Mouse (Mus musculus): Measurements from ENCODE around the gene 4921517D22Rik. TPM values are rescaled to one million over a fixed set of nuclear protein-coding genes. Genes with fewer than 3 reads are reported as not detected.

Gene 4921517D22Rik
- polyA plus RNA-seq, 1 experiment from 2014 or later: not detected

DNA sequence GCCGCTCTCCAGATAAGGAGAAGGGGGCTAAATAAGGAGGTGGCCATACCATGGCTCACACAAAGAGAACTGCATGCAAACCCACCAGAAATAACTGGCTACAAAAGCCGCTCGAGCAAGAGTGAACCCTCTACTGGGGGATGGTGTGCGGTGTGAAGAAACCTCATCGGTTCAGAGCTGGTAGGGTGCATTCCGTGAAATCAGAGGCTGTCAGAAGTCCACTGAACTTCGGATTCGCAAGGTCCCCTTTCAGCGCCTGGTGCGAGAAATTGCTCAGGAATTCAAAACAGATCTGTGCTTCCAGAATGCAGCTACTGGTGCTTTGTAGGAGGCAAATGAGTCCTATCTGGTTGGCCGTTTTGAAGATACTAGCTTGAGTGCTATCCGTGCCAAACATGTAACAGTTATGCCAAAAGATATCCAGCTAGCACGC lies 5.6 kb downstream of the 4921517D22Rik start:
- no peaks in the 10 kb centered on the region for H3K27me3 ChIP-seq (ENCODE audit: control insufficient read depth, insufficient read depth, low read depth, low read length)
- no peak for ATAC-seq (ENCODE audit: low read depth)
- H3K9me3 ChIP-seq (replicated peaks; ENCODE audit: control insufficient read depth, low read length): no peaks in the 10 kb centered on the region
- 59% methylated on average over 13 of the region's 13 CpGs for WGBS (ENCODE audit: insufficient replicate concordance)
- no peak overlapping the region for H3K4me3 ChIP-seq (ENCODE audit: low read depth, low read length)
- no peak overlapping the region for H3K27ac ChIP-seq (ENCODE audit: low read length)
- H3K36me3 ChIP-seq (ENCODE audit: control insufficient read depth, insufficient read depth): no peaks in the 10 kb centered on the region
- H3K4me1 ChIP-seq (ENCODE audit: control insufficient read depth, low read depth, low read length): no peaks in the 10 kb centered on the region
- no peak overlapping the region for H3K4me2 ChIP-seq (ENCODE audit: low read depth, low read length)
- H3K9ac ChIP-seq (ENCODE audit: low read depth, low read length): no peak overlapping the region

DNA sequence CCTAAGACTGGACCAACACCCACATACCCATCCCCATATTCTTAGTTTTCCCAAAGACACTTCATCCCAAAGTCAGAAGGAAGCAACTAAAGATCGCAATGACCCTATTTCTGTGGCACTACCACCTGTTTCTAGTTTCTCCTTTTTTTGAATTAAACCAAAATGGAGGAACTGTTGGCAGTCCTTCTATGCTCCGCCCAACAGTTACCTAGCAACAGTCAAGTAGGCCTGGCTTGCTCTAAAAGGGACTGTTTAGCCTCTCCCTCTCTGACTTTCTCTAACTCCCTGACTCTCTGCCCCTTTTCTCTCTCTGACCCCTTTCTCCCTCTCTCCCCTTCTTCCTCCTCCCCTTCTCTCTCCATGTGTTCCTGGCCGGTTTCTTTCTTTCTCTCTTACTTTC lies 8.7 kb downstream of the 4921517D22Rik start:
- no peak for ATAC-seq (ENCODE audit: low read depth)
- no peak overlapping the region for H3K4me3 ChIP-seq (ENCODE audit: low read depth, low read length)
- no peaks in the 10 kb centered on the region for H3K9me3 ChIP-seq (replicated peaks; ENCODE audit: control insufficient read depth, low read length)
- H3K27ac ChIP-seq (ENCODE audit: low read length): no peak overlapping the region
- no peak overlapping the region for H3K4me2 ChIP-seq (ENCODE audit: low read depth, low read length)
- H3K9ac ChIP-seq (ENCODE audit: low read depth, low read length): no peak overlapping the region
- WGBS (ENCODE audit: insufficient replicate concordance): 76% methylated on average over 3 of the region's 3 CpGs
- H3K36me3 ChIP-seq (ENCODE audit: control insufficient read depth, insufficient read depth): no peaks in the 10 kb centered on the region
- no peaks in the 10 kb centered on the region for H3K27me3 ChIP-seq (ENCODE audit: control insufficient read depth, insufficient read depth, low read depth, low read length)
- peaks cover 6% of the 10 kb centered on the region for H3K4me1 ChIP-seq (ENCODE audit: control insufficient read depth, low read depth, low read length)

DNA sequence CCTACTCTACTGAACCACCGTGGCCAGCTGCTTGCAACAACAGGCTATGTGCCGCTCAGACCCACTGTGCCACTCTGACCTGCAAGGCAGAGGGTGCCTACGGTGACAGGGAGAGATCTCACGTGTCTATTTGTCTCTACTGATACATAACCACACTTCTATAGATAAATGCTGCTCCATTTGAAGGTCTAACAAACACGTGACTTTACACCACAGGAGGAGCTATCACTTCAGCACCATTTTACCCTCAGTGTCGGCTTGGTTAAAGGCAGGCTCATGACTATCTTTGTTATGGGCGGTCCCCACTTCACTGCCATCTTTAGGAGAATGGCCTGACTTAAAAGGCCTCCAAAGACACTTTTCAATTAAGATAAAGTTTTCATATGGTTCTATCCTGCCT lies 11.3 kb downstream of the 4921517D22Rik start:
- 10% methylated on average over 7 of the region's 7 CpGs for WGBS (ENCODE audit: insufficient replicate concordance)
- Histone ChIP-seq H3K4me1 (ENCODE audit: control insufficient read depth, low read depth, low read length) (peaks cover 19% of the 10 kb centered on the region), H3K27me3 (ENCODE audit: control insufficient read depth, insufficient read depth, low read depth, low read length) (no peaks in the 10 kb centered on the region), H3K4me2 (ENCODE audit: low read depth, low read length) (no peak overlapping the region), H3K9me3 (replicated peaks; ENCODE audit: control insufficient read depth, low read length) (no peaks in the 10 kb centered on the region), H3K27ac (ENCODE audit: low read length) (no peak overlapping the region), H3K9ac (ENCODE audit: low read depth, low read length) (no peak overlapping the region), H3K4me3 (ENCODE audit: low read depth, low read length) (no peak overlapping the region), H3K36me3 (ENCODE audit: control insufficient read depth, insufficient read depth) (no peaks in the 10 kb centered on the region)
- peak; percentile 45 for ATAC-seq (ENCODE audit: low read depth)

DNA sequence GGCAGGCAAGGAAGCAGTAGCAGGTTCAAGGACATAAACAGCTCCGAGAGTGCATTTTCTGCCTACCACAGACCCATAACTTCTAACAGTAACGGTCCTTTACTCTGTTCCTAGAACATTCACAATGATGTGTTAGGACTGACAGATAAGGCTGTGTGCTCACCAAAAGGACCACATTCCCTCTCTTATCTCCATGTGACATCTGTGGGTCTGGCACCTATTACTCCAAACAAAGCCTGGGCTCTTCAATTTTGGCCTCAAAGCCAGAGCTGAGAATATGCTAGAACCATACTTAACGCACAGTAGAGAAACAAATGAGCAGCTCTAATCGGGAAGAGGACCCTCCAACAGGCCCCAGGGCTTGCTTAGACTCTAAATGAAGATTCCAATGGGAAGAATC lies 14.0 kb downstream of the 4921517D22Rik start:
- H3K4me2 ChIP-seq (ENCODE audit: low read depth, low read length): no peak overlapping the region
- WGBS (ENCODE audit: insufficient replicate concordance): 25% methylated on average over 4 of the region's 4 CpGs
- H3K4me3 ChIP-seq (ENCODE audit: low read depth, low read length): no peak overlapping the region
- H3K27ac ChIP-seq (ENCODE audit: low read length): no peak overlapping the region
- no peak for ATAC-seq (ENCODE audit: low read depth)
- no peaks in the 10 kb centered on the region for H3K27me3 ChIP-seq (ENCODE audit: control insufficient read depth, insufficient read depth, low read depth, low read length)
- H3K9me3 ChIP-seq (replicated peaks; ENCODE audit: control insufficient read depth, low read length): no peaks in the 10 kb centered on the region
- peaks cover 26% of the 10 kb centered on the region for H3K4me1 ChIP-seq (ENCODE audit: control insufficient read depth, low read depth, low read length)
- H3K36me3 ChIP-seq (ENCODE audit: control insufficient read depth, insufficient read depth): no peaks in the 10 kb centered on the region
- no peak overlapping the region for H3K9ac ChIP-seq (ENCODE audit: low read depth, low read length)

DNA sequence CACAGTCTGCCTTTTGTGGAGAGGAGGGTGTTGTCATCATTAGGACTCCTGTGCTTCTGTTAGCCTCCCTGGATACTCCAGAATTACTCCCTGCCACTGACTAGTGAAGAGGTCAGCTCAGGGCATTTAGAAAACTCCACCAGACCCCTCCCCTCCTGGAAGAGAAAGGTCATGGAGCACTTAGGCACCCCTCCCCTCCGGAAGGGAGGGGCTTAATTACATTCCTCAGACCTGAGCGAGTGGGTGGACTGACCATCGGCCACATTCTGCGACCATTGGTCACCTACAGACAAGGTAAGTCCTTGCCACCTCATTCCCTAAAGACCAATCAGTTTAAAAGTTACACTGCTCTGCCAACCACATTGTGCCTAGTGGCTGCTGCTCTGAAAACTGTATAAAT lies 14.6 kb downstream of the 4921517D22Rik start:
- no peak for ATAC-seq (ENCODE audit: low read depth)

DNA sequence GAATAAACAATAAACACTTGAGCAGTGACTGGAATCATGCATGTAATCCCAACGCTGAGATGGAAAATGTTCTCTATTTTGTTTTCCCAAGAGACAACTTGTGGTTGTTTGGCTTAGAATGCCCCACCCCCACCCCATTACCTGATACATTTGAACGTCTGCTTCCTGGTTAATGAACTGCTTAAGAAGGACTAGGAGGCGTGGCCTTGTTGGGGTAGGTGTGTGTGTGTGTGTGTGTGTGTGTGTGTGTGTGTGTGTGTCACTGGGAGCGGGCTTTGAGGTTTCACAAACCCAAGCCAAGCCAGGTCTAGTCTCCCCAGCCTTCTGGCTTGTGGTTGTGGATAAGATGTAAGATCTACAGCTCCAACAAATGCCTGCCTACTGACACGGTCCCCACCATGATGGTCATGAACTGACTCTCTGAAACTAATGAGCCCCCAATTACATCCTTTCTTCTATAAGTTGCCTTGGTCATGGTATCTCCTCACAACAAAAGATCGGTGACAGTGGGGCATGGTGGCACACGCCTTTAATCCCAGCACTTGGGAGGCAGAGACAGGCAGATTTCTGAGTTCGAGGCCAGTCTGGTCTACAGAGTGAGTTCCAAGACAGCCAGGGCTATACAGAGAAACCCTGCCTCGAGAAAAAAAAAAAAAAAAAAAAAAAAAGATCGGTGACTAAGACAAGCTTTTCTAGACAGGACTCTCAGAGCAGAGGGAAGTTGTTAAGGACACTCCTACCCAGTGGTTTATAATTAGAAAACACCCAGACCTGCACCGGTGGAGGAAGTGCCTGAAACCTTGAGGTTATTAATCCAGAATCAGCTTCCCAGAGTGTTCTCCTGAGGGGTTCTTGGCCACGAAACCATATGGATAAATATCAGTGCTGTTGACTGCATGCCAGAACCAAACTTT lies 17.3 kb downstream of the 4921517D22Rik start:
- H3K27me3 ChIP-seq (ENCODE audit: control insufficient read depth, insufficient read depth, low read depth, low read length): no peaks in the 10 kb centered on the region
- H3K4me1 ChIP-seq (ENCODE audit: control insufficient read depth, low read depth, low read length): peaks cover 41% of the 10 kb centered on the region
- no peaks in the 10 kb centered on the region for H3K9me3 ChIP-seq (replicated peaks; ENCODE audit: control insufficient read depth, low read length)
- H3K4me3 ChIP-seq (ENCODE audit: low read depth, low read length): no peak overlapping the region; the same call in 1 of the 2 replicates
- no peak overlapping the region for H3K9ac ChIP-seq (ENCODE audit: low read depth, low read length)
- H3K36me3 ChIP-seq (ENCODE audit: control insufficient read depth, insufficient read depth): no peaks in the 10 kb centered on the region
- no peak overlapping the region for H3K4me2 ChIP-seq (ENCODE audit: low read depth, low read length)
- H3K27ac ChIP-seq (ENCODE audit: low read length): no peak overlapping the region
- no peak for ATAC-seq (ENCODE audit: low read depth)
- WGBS (ENCODE audit: insufficient replicate concordance): 52% methylated on average over 12 of the region's 12 CpGs

More for the DNA sequence above, 14.6 kb downstream of the 4921517D22Rik start:
- Histone ChIP-seq H3K4me3 (ENCODE audit: low read depth, low read length) (no peak overlapping the region), H3K4me2 (ENCODE audit: low read depth, low read length) (no peak overlapping the region), H3K36me3 (ENCODE audit: control insufficient read depth, insufficient read depth) (no peaks in the 10 kb centered on the region), H3K27me3 (ENCODE audit: control insufficient read depth, insufficient read depth, low read depth, low read length) (no peaks in the 10 kb centered on the region), H3K4me1 (ENCODE audit: control insufficient read depth, low read depth, low read length) (peaks cover 28% of the 10 kb centered on the region), H3K9ac (ENCODE audit: low read depth, low read length) (no peak overlapping the region), H3K27ac (ENCODE audit: low read length) (no peak overlapping the region), H3K9me3 (replicated peaks; ENCODE audit: control insufficient read depth, low read length) (no peaks in the 10 kb centered on the region)
- 52% methylated on average over 4 of the region's 4 CpGs for WGBS (ENCODE audit: insufficient replicate concordance)

DNA sequence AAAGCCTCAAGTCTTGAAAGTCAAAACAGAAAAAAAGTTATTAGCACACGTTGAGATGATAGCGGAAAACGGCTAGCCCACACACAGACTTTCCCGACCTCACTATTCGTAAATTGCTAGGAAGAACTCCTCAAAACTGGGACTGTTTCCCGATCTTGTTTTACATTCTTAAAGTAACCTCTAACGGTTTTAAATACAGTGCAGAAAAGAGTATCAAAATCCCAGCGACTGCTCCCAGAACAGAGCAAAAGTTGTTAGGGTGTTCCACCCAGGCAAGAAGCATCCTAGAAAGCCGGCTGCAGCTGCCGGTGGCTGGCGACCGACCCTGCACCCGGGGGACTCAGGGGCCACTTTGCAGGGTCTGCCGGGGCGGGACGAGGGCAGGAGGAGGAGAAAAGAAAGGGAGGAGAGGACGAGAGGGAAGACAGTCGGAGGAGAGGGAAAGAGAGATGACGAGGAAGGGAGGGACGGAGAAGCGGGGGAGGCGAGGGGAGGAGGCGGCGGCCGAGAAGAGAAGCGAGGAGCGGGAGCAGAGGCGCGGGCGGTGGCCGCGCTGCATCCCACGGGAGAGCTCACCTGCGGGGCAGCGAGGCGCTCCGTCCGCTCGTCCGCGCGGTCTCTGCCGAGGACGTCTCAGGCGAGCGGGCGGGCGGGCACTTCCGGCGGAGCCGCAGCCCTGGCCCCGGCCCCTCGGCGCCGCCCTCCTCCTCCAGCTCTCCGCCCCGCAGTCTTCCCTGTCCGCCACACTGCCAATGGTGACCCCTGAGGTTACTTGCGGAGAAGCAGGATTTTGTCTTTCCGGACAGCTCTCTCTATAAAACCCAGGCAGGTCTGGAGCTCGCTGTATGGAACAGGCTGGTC lies 18.5 kb downstream of the 4921517D22Rik start, which contains the start of gene Golm1:
Gene Golm1 (minus strand): TSS at position 661 of the 861 bp plus-strand sequence.
- Histone ChIP-seq H3K27ac (ENCODE audit: low read length) (peak within 1 kb of the TSS; percentile 87), H3K4me2 (ENCODE audit: low read depth, low read length) (peak within 1 kb of the TSS; percentile 75), H3K36me3 (ENCODE audit: control insufficient read depth, insufficient read depth) (no peaks in the 10 kb centered on the region), H3K27me3 (ENCODE audit: control insufficient read depth, insufficient read depth, low read depth, low read length) (no peaks in the 10 kb centered on the region), H3K4me3 (ENCODE audit: low read depth, low read length) (peak within 1 kb of the TSS; percentile 79), H3K9ac (ENCODE audit: low read depth, low read length) (peak within 1 kb of the TSS; percentile 92), H3K9me3 (replicated peaks; ENCODE audit: control insufficient read depth, low read length) (no peaks in the 10 kb centered on the region), H3K4me1 (ENCODE audit: control insufficient read depth, low read depth, low read length) (peaks cover 41% of the 10 kb centered on the region)
- WGBS (ENCODE audit: insufficient replicate concordance): 1% methylated on average over 39 of the region's 61 CpGs
- ATAC-seq (ENCODE audit: low read depth): peak; percentile 91

DNA sequence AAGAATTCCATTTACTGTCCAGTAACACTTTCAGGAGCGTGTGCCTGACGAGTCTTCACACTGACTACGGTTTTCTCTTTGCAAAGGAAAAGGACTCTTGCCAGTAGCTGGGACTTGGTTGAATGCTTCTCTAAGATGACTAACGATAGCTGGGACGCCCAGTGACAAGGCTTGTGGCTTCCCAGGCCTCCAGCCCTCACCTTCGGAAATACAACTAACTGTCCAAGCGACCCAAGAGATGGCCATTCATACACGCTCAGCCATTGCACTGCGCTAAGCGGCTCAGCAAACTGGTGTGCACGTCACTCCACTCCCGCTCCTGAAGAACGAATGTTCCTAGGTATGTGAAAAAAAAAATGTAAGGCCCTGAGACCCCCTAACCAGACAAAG lies 19.2 kb downstream of the 4921517D22Rik start:
- Histone ChIP-seq H3K4me3 (ENCODE audit: low read depth, low read length) (peak overlapping the region; percentile 79), H3K27ac (ENCODE audit: low read length) (peak overlapping the region; percentile 87), H3K36me3 (ENCODE audit: control insufficient read depth, insufficient read depth) (no peaks in the 10 kb centered on the region), H3K9ac (ENCODE audit: low read depth, low read length) (peak overlapping the region; percentile 92), H3K27me3 (ENCODE audit: control insufficient read depth, insufficient read depth, low read depth, low read length) (no peaks in the 10 kb centered on the region), H3K4me1 (ENCODE audit: control insufficient read depth, low read depth, low read length) (peaks cover 39% of the 10 kb centered on the region), H3K4me2 (ENCODE audit: low read depth, low read length) (peak overlapping the region; percentile 75), H3K9me3 (replicated peaks; ENCODE audit: control insufficient read depth, low read length) (no peaks in the 10 kb centered on the region)
- under 1% methylated on average over 13 of the region's 13 CpGs for WGBS (ENCODE audit: insufficient replicate concordance)
- no peak for ATAC-seq (ENCODE audit: low read depth)
